Mouse (Mus musculus): ENCODE results near the gene Tgfbr2. TPM values are rescaled to one million over a fixed set of nuclear protein-coding genes. Genes with fewer than 3 reads are reported as not detected.

Gene Tgfbr2
- polyA plus RNA-seq, 1 experiment from 2014 or later: 27.2 TPM

DNA sequence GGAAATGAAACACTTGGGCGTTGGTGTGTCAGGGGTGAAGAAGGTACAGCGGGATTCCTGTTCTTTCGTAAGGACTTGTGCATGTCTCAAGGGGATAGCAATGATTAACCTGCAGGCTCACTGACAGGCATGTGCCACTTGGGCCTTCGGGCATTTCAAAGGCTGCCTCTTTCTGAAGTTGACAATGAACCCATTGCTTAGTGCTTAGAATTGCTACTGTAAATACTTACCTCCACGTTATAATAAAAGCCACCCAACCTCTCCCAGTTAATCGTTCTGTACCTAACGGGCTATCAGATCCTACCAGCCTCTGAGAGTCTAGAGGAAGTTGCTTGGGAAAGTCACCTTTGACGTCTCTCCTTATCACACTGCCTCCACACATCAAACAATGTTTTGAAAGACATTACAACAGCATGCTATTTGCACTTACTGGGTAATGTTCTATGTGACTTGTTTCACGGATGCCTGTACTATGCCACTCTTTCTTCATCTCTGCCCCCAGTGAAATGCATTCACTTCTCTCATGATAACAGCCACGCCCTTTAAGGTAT lies 12.1 kb upstream of the Tgfbr2 start:
- Histone ChIP-seq H3K4me2 (replicated peaks; ENCODE audit: low read depth, low read length) (no peak overlapping the region), H3K4me1 (ENCODE audit: control insufficient read depth, insufficient read depth, low read length) (no peaks in the 10 kb centered on the region), H3K36me3 (ENCODE audit: control insufficient read depth, insufficient read depth, low read length) (no peaks in the 10 kb centered on the region), H3K9me3 (ENCODE audit: control insufficient read depth, low read length) (no peaks in the 10 kb centered on the region), H3K9ac (ENCODE audit: low read depth, low read length) (no peak overlapping the region), H3K4me3 (ENCODE audit: low read length) (no peak overlapping the region), H3K27me3 (ENCODE audit: control insufficient read depth, insufficient read depth, low read length) (no peaks in the 10 kb centered on the region), H3K27ac (ENCODE audit: low read depth, low read length) (no peak overlapping the region)
- ATAC-seq (ENCODE audit: low FRiP score, low TSS enrichment): no peak
- WGBS: 74% methylated on average over 10 of the region's 10 CpGs

GRCm38 (mm10) chr9:116184903-116185302 lies 9.7 kb upstream of the Tgfbr2 start:
- ATAC-seq (ENCODE audit: low FRiP score, low TSS enrichment): no peak
- WGBS: 89% methylated on average over 5 of the region's 5 CpGs
- no peak overlapping the region for H3K4me2 ChIP-seq (replicated peaks; ENCODE audit: low read depth, low read length)
- H3K4me3 ChIP-seq (ENCODE audit: low read length): no peak overlapping the region
- no peaks in the 10 kb centered on the region for H3K4me1 ChIP-seq (ENCODE audit: control insufficient read depth, insufficient read depth, low read length)
- no peak overlapping the region for H3K27ac ChIP-seq (ENCODE audit: low read depth, low read length)
- no peaks in the 10 kb centered on the region for H3K9me3 ChIP-seq (ENCODE audit: control insufficient read depth, low read length)
- H3K36me3 ChIP-seq (ENCODE audit: control insufficient read depth, insufficient read depth, low read length): no peaks in the 10 kb centered on the region
- no peaks in the 10 kb centered on the region for H3K27me3 ChIP-seq (ENCODE audit: control insufficient read depth, insufficient read depth, low read length)
- no peak overlapping the region for H3K9ac ChIP-seq (ENCODE audit: low read depth, low read length)

GRCm38 (mm10) chr9:116183035-116183434 lies 7.9 kb upstream of the Tgfbr2 start:
- H3K27ac ChIP-seq (ENCODE audit: low read depth, low read length): no peak overlapping the region
- H3K9ac ChIP-seq (ENCODE audit: low read depth, low read length): no peak overlapping the region
- no peaks in the 10 kb centered on the region for H3K27me3 ChIP-seq (ENCODE audit: control insufficient read depth, insufficient read depth, low read length)
- no peak for ATAC-seq (ENCODE audit: low FRiP score, low TSS enrichment)
- no peak overlapping the region for H3K4me2 ChIP-seq (replicated peaks; ENCODE audit: low read depth, low read length)
- H3K9me3 ChIP-seq (ENCODE audit: control insufficient read depth, low read length): no peaks in the 10 kb centered on the region
- H3K36me3 ChIP-seq (ENCODE audit: control insufficient read depth, insufficient read depth, low read length): no peaks in the 10 kb centered on the region
- 88% methylated on average over 6 of the region's 6 CpGs for WGBS
- H3K4me3 ChIP-seq (ENCODE audit: low read length): no peak overlapping the region
- H3K4me1 ChIP-seq (ENCODE audit: control insufficient read depth, insufficient read depth, low read length): no peaks in the 10 kb centered on the region

- Histone ChIP-seq H3K36me3 (ENCODE audit: control insufficient read depth, insufficient read depth, low read length) (no peaks in the 10 kb centered on the region), H3K9me3 (ENCODE audit: control insufficient read depth, low read length) (no peaks in the 10 kb centered on the region), H3K4me3 (ENCODE audit: low read length) (no peak overlapping the region), H3K4me2 (replicated peaks; ENCODE audit: low read depth, low read length) (no peak overlapping the region), H3K27ac (ENCODE audit: low read depth, low read length) (no peak overlapping the region), H3K4me1 (ENCODE audit: control insufficient read depth, insufficient read depth, low read length) (no peaks in the 10 kb centered on the region), H3K27me3 (ENCODE audit: control insufficient read depth, insufficient read depth, low read length) (no peaks in the 10 kb centered on the region), H3K9ac (ENCODE audit: low read depth, low read length) (no peak overlapping the region)
- ATAC-seq (ENCODE audit: low FRiP score, low TSS enrichment): no peak
- WGBS: 84% methylated on average over 5 of the region's 5 CpGs
These were observed 6.4 kb upstream of the Tgfbr2 start for GRCm38 (mm10) chr9:116181608-116182007.

- Histone ChIP-seq H3K4me3 (ENCODE audit: low read length) (no peak overlapping the region), H3K27me3 (ENCODE audit: control insufficient read depth, insufficient read depth, low read length) (no peaks in the 10 kb centered on the region), H3K4me2 (replicated peaks; ENCODE audit: low read depth, low read length) (no peak overlapping the region), H3K27ac (ENCODE audit: low read depth, low read length) (no peak overlapping the region), H3K36me3 (ENCODE audit: control insufficient read depth, insufficient read depth, low read length) (no peaks in the 10 kb centered on the region), H3K4me1 (ENCODE audit: control insufficient read depth, insufficient read depth, low read length) (peaks cover 9% of the 10 kb centered on the region), H3K9ac (ENCODE audit: low read depth, low read length) (no peak overlapping the region), H3K9me3 (ENCODE audit: control insufficient read depth, low read length) (no peaks in the 10 kb centered on the region)
- WGBS: 83% methylated on average over 3 of the region's 3 CpGs
- ATAC-seq (ENCODE audit: low FRiP score, low TSS enrichment): no peak
These were observed 3.0 kb upstream of the Tgfbr2 start for GRCm38 (mm10) chr9:116178151-116178550.

- ATAC-seq (ENCODE audit: low FRiP score, low TSS enrichment): no peak
- 87% methylated on average over 9 of the region's 9 CpGs for WGBS
- H3K27me3 ChIP-seq (ENCODE audit: control insufficient read depth, insufficient read depth, low read length): no peaks in the 10 kb centered on the region
These were observed 1.9 kb upstream of the Tgfbr2 start for GRCm38 (mm10) chr9:116177108-116177507.

DNA sequence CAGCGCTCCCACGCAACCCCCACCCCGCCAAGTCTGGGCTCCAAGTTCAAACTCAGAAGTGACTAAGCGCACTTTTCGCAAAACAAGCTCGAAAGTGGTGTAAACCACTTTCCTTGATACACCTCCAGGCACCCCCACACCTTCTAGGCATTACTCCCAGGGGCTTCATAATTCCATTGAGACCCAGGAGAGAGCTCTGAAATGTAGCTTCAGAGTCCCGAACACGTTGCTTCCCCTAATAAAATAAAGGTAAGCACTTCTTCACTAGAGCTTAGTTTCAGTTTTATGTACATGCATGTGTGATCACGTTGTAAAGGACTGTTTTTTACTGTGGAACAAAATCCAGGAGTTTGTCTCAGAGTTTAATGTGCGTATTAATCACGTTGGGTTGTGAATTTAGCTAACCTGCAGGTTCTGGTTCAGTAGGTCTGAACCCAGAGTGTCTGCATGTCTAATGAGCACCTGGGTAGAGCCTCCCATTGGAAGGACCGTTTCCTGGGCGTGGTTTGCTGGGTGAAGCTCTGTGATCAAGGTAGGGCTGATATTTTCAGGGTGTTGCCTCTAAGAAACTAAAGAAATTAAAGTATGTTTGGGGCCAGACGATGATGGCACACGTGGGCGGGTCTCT lies 442 bp upstream of the Tgfbr2 start:
- peak overlapping the region; percentile 96 for H3K27ac ChIP-seq (ENCODE audit: low read depth, low read length)
- peak overlapping the region; percentile 75 for H3K4me2 ChIP-seq (replicated peaks; ENCODE audit: low read depth, low read length)
- H3K9me3 ChIP-seq (ENCODE audit: control insufficient read depth, low read length): no peaks in the 10 kb centered on the region
- H3K9ac ChIP-seq (ENCODE audit: low read depth, low read length): peak overlapping the region; percentile 88
- 5% methylated on average over 16 of the region's 16 CpGs for WGBS
- ATAC-seq (ENCODE audit: low FRiP score, low TSS enrichment): peak; percentile 70
- no peaks in the 10 kb centered on the region for H3K27me3 ChIP-seq (ENCODE audit: control insufficient read depth, insufficient read depth, low read length)
- peak overlapping the region; percentile 87 for H3K4me3 ChIP-seq (ENCODE audit: low read length)
- H3K36me3 ChIP-seq (ENCODE audit: control insufficient read depth, insufficient read depth, low read length): no peaks in the 10 kb centered on the region
- H3K4me1 ChIP-seq (ENCODE audit: control insufficient read depth, insufficient read depth, low read length): peaks cover 15% of the 10 kb centered on the region

More at GRCm38 (mm10) chr9:116177108-116177507, 1.9 kb upstream of the Tgfbr2 start:
- Histone ChIP-seq H3K9ac (ENCODE audit: low read depth, low read length) (no peak overlapping the region), H3K27ac (ENCODE audit: low read depth, low read length) (no peak overlapping the region), H3K4me3 (ENCODE audit: low read length) (no peak overlapping the region), H3K36me3 (ENCODE audit: control insufficient read depth, insufficient read depth, low read length) (no peaks in the 10 kb centered on the region), H3K9me3 (ENCODE audit: control insufficient read depth, low read length) (no peaks in the 10 kb centered on the region), H3K4me2 (replicated peaks; ENCODE audit: low read depth, low read length) (no peak overlapping the region), H3K4me1 (ENCODE audit: control insufficient read depth, insufficient read depth, low read length) (peaks cover 14% of the 10 kb centered on the region)

- H3K36me3 ChIP-seq (ENCODE audit: control insufficient read depth, insufficient read depth, low read length): no peaks in the 10 kb centered on the region
- H3K9me3 ChIP-seq (ENCODE audit: control insufficient read depth, low read length): no peaks in the 10 kb centered on the region
- H3K9ac ChIP-seq (ENCODE audit: low read depth, low read length): peak overlapping the region; percentile 88; the same call in 1 of the 2 replicates
- ATAC-seq (ENCODE audit: low FRiP score, low TSS enrichment): no peak
- H3K4me2 ChIP-seq (replicated peaks; ENCODE audit: low read depth, low read length): peak overlapping the region; percentile 75
- H3K4me1 ChIP-seq (ENCODE audit: control insufficient read depth, insufficient read depth, low read length): peaks cover 33% of the 10 kb centered on the region
- peak overlapping the region; percentile 87 for H3K4me3 ChIP-seq (ENCODE audit: low read length)
- H3K27me3 ChIP-seq (ENCODE audit: control insufficient read depth, insufficient read depth, low read length): no peaks in the 10 kb centered on the region
- 44% methylated on average over 16 of the region's 16 CpGs for WGBS
- H3K27ac ChIP-seq (ENCODE audit: low read depth, low read length): peak overlapping the region; percentile 96; the same call in 1 of the 2 replicates
These were observed 1.5 kb downstream of the Tgfbr2 start for GRCm38 (mm10) chr9:116173473-116174170.

DNA sequence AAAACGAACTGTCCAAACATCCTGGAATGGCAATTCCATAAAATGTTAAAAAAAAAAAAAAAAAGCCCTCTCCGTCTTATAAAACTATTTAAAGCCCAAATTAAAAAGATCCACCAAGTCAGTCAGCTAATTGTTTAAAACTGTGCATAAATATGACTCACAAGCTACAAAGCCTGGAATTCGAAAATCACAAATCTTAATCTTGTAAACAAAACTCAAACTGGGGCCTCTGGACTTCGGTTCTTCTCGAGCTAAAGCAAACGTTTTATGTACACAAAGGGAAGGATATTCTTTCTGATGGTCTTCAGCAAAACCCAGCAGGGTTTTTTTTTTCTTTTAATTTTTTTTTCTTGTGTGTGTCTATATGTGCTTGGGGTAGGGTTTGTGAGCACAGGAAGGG lies 2.1 kb downstream of the Tgfbr2 start:
- 61% methylated on average over 6 of the region's 6 CpGs for WGBS
- Histone ChIP-seq H3K4me1 (ENCODE audit: control insufficient read depth, insufficient read depth, low read length) (peaks cover 33% of the 10 kb centered on the region), H3K4me2 (replicated peaks; ENCODE audit: low read depth, low read length) (peak overlapping the region; percentile 75)

More for the DNA sequence above, 2.1 kb downstream of the Tgfbr2 start:
- no peaks in the 10 kb centered on the region for H3K9me3 ChIP-seq (ENCODE audit: control insufficient read depth, low read length)
- H3K4me3 ChIP-seq (ENCODE audit: low read length): peak overlapping the region; percentile 87
- H3K27me3 ChIP-seq (ENCODE audit: control insufficient read depth, insufficient read depth, low read length): no peaks in the 10 kb centered on the region
- H3K36me3 ChIP-seq (ENCODE audit: control insufficient read depth, insufficient read depth, low read length): no peaks in the 10 kb centered on the region
- ATAC-seq (ENCODE audit: low FRiP score, low TSS enrichment): no peak
- H3K9ac ChIP-seq (ENCODE audit: low read depth, low read length): peak overlapping the region; percentile 25; the same call in 1 of the 2 replicates
- peak overlapping the region; percentile 66; the same call in 1 of the 2 replicates for H3K27ac ChIP-seq (ENCODE audit: low read depth, low read length)
